Mouse (Mus musculus): ENCODE data around the gene Tomm40l.

DNA sequence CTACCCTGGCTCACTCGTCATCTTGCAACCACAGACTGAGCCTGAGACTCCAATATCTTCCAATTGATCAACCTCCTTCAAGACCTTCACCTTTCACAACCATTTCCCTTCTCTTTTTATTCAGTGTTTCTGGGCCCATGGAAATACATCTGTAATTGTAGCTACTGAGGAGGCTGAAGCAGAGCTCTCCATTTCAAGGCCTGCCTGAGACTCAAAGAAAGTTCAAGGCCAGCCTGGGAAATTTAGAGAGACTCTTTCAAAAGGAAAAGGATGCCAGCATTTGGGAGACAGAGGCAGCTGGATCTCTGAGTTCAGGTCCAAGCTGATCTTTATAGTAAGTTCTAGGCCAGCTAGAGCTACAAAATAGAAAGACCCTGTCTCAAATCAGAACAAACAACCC lies 5.6 kb upstream of the Tomm40l start:
- TF ChIP-seq CTCF (IDR thresholded peaks at IDR 0.05; ENCODE audit: low read depth) (no peak), EP300 (IDR thresholded peaks at IDR 0.05; ENCODE audit: low read depth) (no peak)

Measured in liver, postnatal 0 days (tissue).